Mouse (Mus musculus) G1E (cell line): ENCODE measurements around the gene Dkkl1.

ENCODE experiments used
- CTCF ChIP-seq: IDR thresholded peaks from 2 replicates; pipeline ENCODE4 v1.5.1; 2012; ENCODE audit warnings: low read depth, low read length, inconsistent platforms, mixed read lengths
- GATA1 ChIP-seq: IDR thresholded peaks from 2 replicates; pipeline ENCODE4 v1.6.1; 2012; ENCODE audit warnings: borderline replicate concordance, low read length, inconsistent platforms, mixed read lengths
- GATA2 ChIP-seq: IDR thresholded peaks from 2 replicates; pipeline ENCODE4 v1.6.1; 2012; ENCODE audit warnings: low read depth, low read length, inconsistent platforms, borderline replicate concordance
- POLR2AphosphoS5 ChIP-seq: IDR thresholded peaks from 2 replicates; pipeline ENCODE4 v1.6.1; 2012; ENCODE audit warnings: low read depth, low read length, inconsistent platforms; ENCODE audit not compliant: insufficient replicate concordance

- no peak for TF ChIP-seq CTCF
- no peak for TF ChIP-seq GATA2
- TF ChIP-seq POLR2AphosphoS5 = no peak
- no peak for TF ChIP-seq GATA1
These were observed 18.5 kb downstream of the Dkkl1 start for GRCm38 (mm10) chr7:45193406-45193805.
